Mouse (Mus musculus): ENCODE data around the gene Smg8. TPM values are rescaled to one million over a fixed set of nuclear protein-coding genes. Genes with fewer than 3 reads are reported as not detected.
"Not testable (repeated sequence)": the region's sequence is repeated elsewhere in the genome, so short reads cannot be mapped to it uniquely, and the experiment has no call there.

Smg8 gene
- polyA plus RNA-seq, 1 experiment from 2014 or later = 14.0 TPM

DNA sequence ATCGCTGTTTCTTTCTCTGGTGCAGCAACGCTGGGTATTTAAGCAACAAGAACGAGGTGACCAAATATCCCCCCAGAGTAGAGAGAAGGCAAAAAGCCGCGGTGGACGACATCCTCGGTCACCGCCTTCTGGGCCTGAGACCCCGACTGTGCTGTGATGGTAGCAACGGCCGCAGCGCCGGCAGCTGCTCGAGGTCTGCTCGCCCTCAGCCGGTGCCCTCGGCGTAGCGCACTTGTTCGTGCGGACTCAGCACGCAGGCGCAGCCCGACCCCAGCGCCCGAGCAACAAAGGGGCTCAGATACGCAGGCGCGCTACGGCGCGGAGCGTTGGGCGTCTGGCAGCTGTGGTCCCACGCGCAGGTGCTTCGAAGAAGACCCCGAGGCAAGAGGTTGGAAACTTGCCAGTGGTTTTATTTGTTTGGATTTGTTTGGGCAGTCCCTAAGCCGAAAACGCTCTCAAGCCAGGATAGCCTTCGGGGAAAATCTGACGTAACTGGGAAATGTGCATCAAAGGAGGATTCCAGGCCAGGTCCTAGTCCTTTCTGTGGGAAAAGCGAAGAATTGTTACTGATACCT is 12.6 kb downstream of the Smg8 start, which contains the start of gene Gdpd1:
Gdpd1 (minus strand) TSS at position 197 of the 575 bp plus-strand sequence.
- H3K9me3 ChIP-seq (ENCODE audit: control insufficient read depth, low read length) = no peaks in the 10 kb centered on the region
- H3K9ac ChIP-seq (ENCODE audit: low read length) = peak within 1 kb of the TSS; percentile 91
- peaks cover 29% of the 10 kb centered on the region for H3K36me3 ChIP-seq (ENCODE audit: control insufficient read depth, insufficient read depth, low read length)
- no peaks in the 10 kb centered on the region for H3K27me3 ChIP-seq (ENCODE audit: control insufficient read depth, insufficient read depth, low read length)
- peak within 1 kb of the TSS; percentile 68 to 72 for H3K4me3 ChIP-seq (ENCODE audit: control insufficient read depth in 1 of 2, insufficient read depth in 1 of 2, low read depth in 1 of 2, low read length in 2 of 2)
- peak within 1 kb of the TSS; percentile 96 for H3K4me2 ChIP-seq (ENCODE audit: low read length)
- 1% methylated on average over 43 of the region's 43 CpGs for WGBS
- peak; percentile 90 for ATAC-seq (ENCODE audit: insufficient number of reproducible peaks, insufficient read depth, low FRiP score, low read depth)
- H3K27ac ChIP-seq (replicated peaks in 1 of 2; ENCODE audit: control insufficient read depth in 1 of 2, insufficient read depth in 1 of 2, low read depth in 2 of 2, low read length in 2 of 2) = peak within 1 kb of the TSS; percentile 81 to 86
- H3K4me1 ChIP-seq (ENCODE audit: control insufficient read depth in 2 of 2, insufficient read depth in 2 of 2, low read length in 2 of 2) = peaks cover 0 to 2% of the 10 kb centered on the region in 2 experiments; a peak in 2 of 4 replicates

DNA sequence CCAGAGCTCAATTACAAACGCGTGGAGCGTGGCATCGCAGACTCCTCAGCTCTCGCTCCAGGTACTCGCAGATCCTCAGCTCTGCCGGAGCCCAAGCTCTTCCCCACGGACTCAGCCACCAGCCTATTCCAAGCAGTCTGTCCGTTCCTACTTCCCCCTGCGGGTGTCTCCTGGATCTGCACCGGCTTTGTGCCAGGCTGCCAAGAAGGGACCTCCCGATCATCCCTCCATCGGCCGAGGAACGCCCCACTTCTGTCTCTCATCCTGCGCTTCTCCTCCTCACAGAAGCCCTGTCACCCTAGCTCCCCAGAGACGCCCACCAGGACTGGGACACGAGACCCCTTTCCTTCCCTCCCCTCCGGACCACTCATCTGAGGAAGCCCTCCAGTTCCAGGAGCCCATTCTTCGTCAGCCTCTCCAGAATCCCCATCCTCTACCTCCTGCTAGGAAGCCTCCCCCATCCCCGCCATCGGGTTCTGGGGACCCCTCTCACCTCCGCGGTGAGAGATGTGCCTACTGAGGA is 13.2 kb downstream of the Smg8 start:
- peak overlapping the region; percentile 91 for H3K9ac ChIP-seq (ENCODE audit: low read length)
- H3K4me1 ChIP-seq (ENCODE audit: control insufficient read depth in 2 of 2, insufficient read depth in 2 of 2, low read length in 2 of 2) = peaks cover 0 to 2% of the 10 kb centered on the region in 2 experiments; a peak in 2 of 4 replicates
- H3K27me3 ChIP-seq (ENCODE audit: control insufficient read depth, insufficient read depth, low read length) = no peaks in the 10 kb centered on the region
- H3K4me2 ChIP-seq (ENCODE audit: low read length) = peak overlapping the region; percentile 96
- peak overlapping the region; percentile 68 to 72 for H3K4me3 ChIP-seq (ENCODE audit: control insufficient read depth in 1 of 2, insufficient read depth in 1 of 2, low read depth in 1 of 2, low read length in 2 of 2)
- peak; percentile 69 for ATAC-seq (ENCODE audit: insufficient number of reproducible peaks, insufficient read depth, low FRiP score, low read depth)
- peak overlapping the region; percentile 81 to 86 for H3K27ac ChIP-seq (replicated peaks in 1 of 2; ENCODE audit: control insufficient read depth in 1 of 2, insufficient read depth in 1 of 2, low read depth in 2 of 2, low read length in 2 of 2)
- 1% methylated on average over 24 of the region's 24 CpGs for WGBS
- H3K9me3 ChIP-seq (ENCODE audit: control insufficient read depth, low read length) = no peaks in the 10 kb centered on the region
- H3K36me3 ChIP-seq (ENCODE audit: control insufficient read depth, insufficient read depth, low read length) = peaks cover 25% of the 10 kb centered on the region

GRCm38 (mm10) chr11:87062087-87062486 is 24.5 kb downstream of the Smg8 start:
- no peak overlapping the region for H3K4me3 ChIP-seq (ENCODE audit: control insufficient read depth in 1 of 2, insufficient read depth in 1 of 2, low read depth in 1 of 2, low read length in 2 of 2)
- no peaks in the 10 kb centered on the region for H3K27me3 ChIP-seq (ENCODE audit: control insufficient read depth, insufficient read depth, low read length)
- no peak overlapping the region for H3K4me2 ChIP-seq (ENCODE audit: low read length)
- no peak overlapping the region for H3K27ac ChIP-seq (replicated peaks in 1 of 2; ENCODE audit: control insufficient read depth in 1 of 2, insufficient read depth in 1 of 2, low read depth in 2 of 2, low read length in 2 of 2)
- ATAC-seq (ENCODE audit: insufficient number of reproducible peaks, insufficient read depth, low FRiP score, low read depth) = no peak
- H3K36me3 ChIP-seq (ENCODE audit: control insufficient read depth, insufficient read depth, low read length) = peaks cover 34% of the 10 kb centered on the region
- WGBS = 72% methylated on average over 3 of the region's 3 CpGs
- no peaks in the 10 kb centered on the region for H3K4me1 ChIP-seq (ENCODE audit: control insufficient read depth in 2 of 2, insufficient read depth in 2 of 2, low read length in 2 of 2)
- no peak overlapping the region for H3K9ac ChIP-seq (ENCODE audit: low read length)
- no peaks in the 10 kb centered on the region for H3K9me3 ChIP-seq (ENCODE audit: control insufficient read depth, low read length)

DNA sequence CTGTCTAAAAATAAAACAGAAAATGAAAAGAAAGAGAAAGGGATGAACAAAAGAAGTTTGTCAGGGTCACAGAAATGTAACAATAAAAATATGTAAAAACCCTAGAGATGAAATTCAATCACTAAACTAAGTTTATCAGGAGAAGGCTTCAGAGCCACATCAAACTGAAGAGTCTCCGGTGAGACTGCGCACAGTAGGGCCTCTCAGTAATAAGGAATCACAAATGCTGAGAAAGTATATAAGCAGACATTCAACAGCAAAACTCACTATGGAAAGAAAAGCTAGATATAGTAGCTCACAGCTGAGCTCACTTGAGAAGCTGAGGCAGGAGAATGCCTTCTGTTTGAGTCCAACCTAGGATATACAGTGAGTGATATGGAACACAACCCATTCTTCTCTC is 26.2 kb downstream of the Smg8 start:
- 95% methylated on average over 2 of the region's 2 CpGs for WGBS
- no peak overlapping the region for H3K9ac ChIP-seq (ENCODE audit: low read length)
- no peak overlapping the region for H3K27ac ChIP-seq (replicated peaks in 1 of 2; ENCODE audit: control insufficient read depth in 1 of 2, insufficient read depth in 1 of 2, low read depth in 2 of 2, low read length in 2 of 2)
- H3K27me3 ChIP-seq (ENCODE audit: control insufficient read depth, insufficient read depth, low read length) = no peaks in the 10 kb centered on the region
- no peaks in the 10 kb centered on the region for H3K9me3 ChIP-seq (ENCODE audit: control insufficient read depth, low read length)
- no peak overlapping the region for H3K4me3 ChIP-seq (ENCODE audit: control insufficient read depth in 1 of 2, insufficient read depth in 1 of 2, low read depth in 1 of 2, low read length in 2 of 2)
- ATAC-seq (ENCODE audit: insufficient number of reproducible peaks, insufficient read depth, low FRiP score, low read depth) = no peak
- no peaks in the 10 kb centered on the region for H3K4me1 ChIP-seq (ENCODE audit: control insufficient read depth in 2 of 2, insufficient read depth in 2 of 2, low read length in 2 of 2)
- H3K36me3 ChIP-seq (ENCODE audit: control insufficient read depth, insufficient read depth, low read length) = peaks cover 47% of the 10 kb centered on the region
- no peak overlapping the region for H3K4me2 ChIP-seq (ENCODE audit: low read length)

- no peaks in the 10 kb centered on the region for H3K9me3 ChIP-seq (ENCODE audit: control insufficient read depth, low read length)
- H3K4me2 ChIP-seq (ENCODE audit: low read length) = no peak overlapping the region
- no peaks in the 10 kb centered on the region for H3K27me3 ChIP-seq (ENCODE audit: control insufficient read depth, insufficient read depth, low read length)
- H3K4me3 ChIP-seq (ENCODE audit: control insufficient read depth in 1 of 2, insufficient read depth in 1 of 2, low read depth in 1 of 2, low read length in 2 of 2) = no peak overlapping the region
- no peaks in the 10 kb centered on the region for H3K4me1 ChIP-seq (ENCODE audit: control insufficient read depth in 2 of 2, insufficient read depth in 2 of 2, low read length in 2 of 2)
- no peak overlapping the region for H3K27ac ChIP-seq (replicated peaks in 1 of 2; ENCODE audit: control insufficient read depth in 1 of 2, insufficient read depth in 1 of 2, low read depth in 2 of 2, low read length in 2 of 2)
- WGBS = 84% methylated on average over 6 of the region's 6 CpGs
- H3K9ac ChIP-seq (ENCODE audit: low read length) = no peak overlapping the region
- no peak for ATAC-seq (ENCODE audit: insufficient number of reproducible peaks, insufficient read depth, low FRiP score, low read depth)
- H3K36me3 ChIP-seq (ENCODE audit: control insufficient read depth, insufficient read depth, low read length) = peaks cover 63% of the 10 kb centered on the region
Measured at GRCm38 (mm10) chr11:87056286-87056685, 30.3 kb downstream of the Smg8 start.

DNA sequence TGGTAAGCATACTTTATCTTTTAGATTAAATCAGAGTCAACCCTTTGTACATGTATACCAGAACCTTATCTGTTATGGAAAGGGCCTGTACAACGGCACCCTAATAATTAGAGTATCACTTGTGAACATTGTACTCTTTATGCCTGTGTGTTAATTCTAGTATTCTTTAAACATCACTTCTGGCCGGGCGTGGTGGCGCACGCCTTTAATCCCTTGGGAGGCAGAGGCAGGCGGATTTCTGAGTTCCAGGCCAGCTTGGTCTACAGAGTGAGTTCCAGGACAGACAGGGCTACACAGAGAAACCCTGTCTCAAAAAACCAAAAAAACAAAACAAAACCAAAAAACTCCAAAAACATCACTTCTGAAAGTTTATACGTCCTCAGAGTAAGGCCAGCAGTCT is 37.7 kb downstream of the Smg8 start:
- not testable (repeated sequence) for H3K27ac ChIP-seq (replicated peaks in 1 of 2; ENCODE audit: control insufficient read depth in 1 of 2, insufficient read depth in 1 of 2, low read depth in 2 of 2, low read length in 2 of 2); H3K27me3 ChIP-seq (ENCODE audit: control insufficient read depth, insufficient read depth, low read length); H3K9ac ChIP-seq (ENCODE audit: low read length); H3K4me3 ChIP-seq (ENCODE audit: control insufficient read depth in 1 of 2, insufficient read depth in 1 of 2, low read depth in 1 of 2, low read length in 2 of 2); ATAC-seq (ENCODE audit: insufficient number of reproducible peaks, insufficient read depth, low FRiP score, low read depth); H3K4me2 ChIP-seq (ENCODE audit: low read length); H3K9me3 ChIP-seq (ENCODE audit: control insufficient read depth, low read length); H3K4me1 ChIP-seq (ENCODE audit: control insufficient read depth in 2 of 2, insufficient read depth in 2 of 2, low read length in 2 of 2)
- H3K36me3 ChIP-seq (ENCODE audit: control insufficient read depth, insufficient read depth, low read length) = peaks cover 49% of the 10 kb centered on the region
- 91% methylated on average over 7 of the region's 7 CpGs for WGBS

DNA sequence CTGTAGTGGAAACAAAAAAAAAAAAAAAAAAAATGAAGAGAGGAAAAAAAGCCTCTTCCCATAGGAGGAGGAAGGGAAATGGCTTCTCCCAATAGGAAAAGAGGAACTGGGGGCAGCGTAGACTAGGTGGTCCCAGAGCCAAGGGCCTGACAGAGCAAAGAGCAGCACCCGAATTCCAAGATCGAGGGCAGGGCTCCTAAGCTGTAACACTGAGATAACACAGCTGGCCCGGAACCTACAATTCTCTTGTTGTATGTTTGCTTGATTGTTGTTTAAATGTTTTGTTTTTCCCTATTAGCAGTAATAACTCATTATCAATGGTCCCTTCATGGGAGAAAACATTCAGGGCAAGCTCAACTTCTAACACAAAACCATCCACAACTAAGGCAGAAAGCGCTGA is 39.6 kb downstream of the Smg8 start:
- Histone ChIP-seq H3K4me1 (ENCODE audit: control insufficient read depth in 2 of 2, insufficient read depth in 2 of 2, low read length in 2 of 2) (no peaks in the 10 kb centered on the region), H3K27ac (replicated peaks in 1 of 2; ENCODE audit: control insufficient read depth in 1 of 2, insufficient read depth in 1 of 2, low read depth in 2 of 2, low read length in 2 of 2) (no peak overlapping the region), H3K9me3 (ENCODE audit: control insufficient read depth, low read length) (no peaks in the 10 kb centered on the region), H3K4me2 (ENCODE audit: low read length) (no peak overlapping the region), H3K27me3 (ENCODE audit: control insufficient read depth, insufficient read depth, low read length) (no peaks in the 10 kb centered on the region), H3K4me3 (ENCODE audit: control insufficient read depth in 1 of 2, insufficient read depth in 1 of 2, low read depth in 1 of 2, low read length in 2 of 2) (no peak overlapping the region), H3K36me3 (ENCODE audit: control insufficient read depth, insufficient read depth, low read length) (peaks cover 55% of the 10 kb centered on the region), H3K9ac (ENCODE audit: low read length) (no peak overlapping the region)
- ATAC-seq (ENCODE audit: insufficient number of reproducible peaks, insufficient read depth, low FRiP score, low read depth) = no peak
- 80% methylated on average over 5 of the region's 5 CpGs for WGBS

DNA sequence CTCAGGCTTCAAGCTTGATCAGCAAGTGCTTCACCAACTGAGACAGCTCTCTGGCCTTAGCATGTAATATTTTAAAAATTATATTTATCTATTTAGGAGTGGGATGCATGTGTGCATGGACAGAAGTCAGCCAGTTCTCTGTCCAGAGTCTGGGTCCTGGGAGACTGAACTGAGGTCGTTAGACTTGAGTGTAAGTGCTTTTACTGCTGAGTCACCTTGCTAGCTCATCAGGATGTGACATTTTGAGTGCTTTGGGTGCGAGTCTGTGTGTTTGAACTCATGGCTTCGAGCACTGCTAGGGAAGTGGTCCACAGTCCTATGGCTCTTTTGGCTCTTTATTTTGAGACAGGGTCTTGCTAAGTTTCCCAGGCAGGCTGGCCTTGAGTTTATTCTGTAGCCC is 43.5 kb downstream of the Smg8 start:
- peaks cover 57% of the 10 kb centered on the region for H3K36me3 ChIP-seq (ENCODE audit: control insufficient read depth, insufficient read depth, low read length)
- H3K9me3 ChIP-seq (ENCODE audit: control insufficient read depth, low read length) = no peaks in the 10 kb centered on the region
- H3K4me2 ChIP-seq (ENCODE audit: low read length) = no peak overlapping the region
- no peak for ATAC-seq (ENCODE audit: insufficient number of reproducible peaks, insufficient read depth, low FRiP score, low read depth)
- H3K4me3 ChIP-seq (ENCODE audit: control insufficient read depth in 1 of 2, insufficient read depth in 1 of 2, low read depth in 1 of 2, low read length in 2 of 2) = no peak overlapping the region
- H3K9ac ChIP-seq (ENCODE audit: low read length) = no peak overlapping the region
- WGBS = 83% methylated on average over 3 of the region's 3 CpGs
- no peaks in the 10 kb centered on the region for H3K4me1 ChIP-seq (ENCODE audit: control insufficient read depth in 2 of 2, insufficient read depth in 2 of 2, low read length in 2 of 2)
- no peaks in the 10 kb centered on the region for H3K27me3 ChIP-seq (ENCODE audit: control insufficient read depth, insufficient read depth, low read length)
- no peak overlapping the region for H3K27ac ChIP-seq (replicated peaks in 1 of 2; ENCODE audit: control insufficient read depth in 1 of 2, insufficient read depth in 1 of 2, low read depth in 2 of 2, low read length in 2 of 2)

All from heart, embryonic 14.5 days (tissue).